Mouse (Mus musculus) forebrain, embryonic 11.5 days (tissue): ENCODE results near the gene Dgkh. TPM values are rescaled to one million over a fixed set of nuclear protein-coding genes. Genes with fewer than 3 reads are reported as not detected.

Experiments
- ATAC-seq: fragments of 200-750 bp; cut with Nextera tagmentation; replicated peaks from 2 replicates; pipeline ENCODE4 v1.8.0; 2017; ENCODE audit warnings: moderate TSS enrichment; ENCODE audit not compliant: low FRiP score
- DNase-seq: peaks from one replicate; pipeline ENCODE4 v3.0.0-alpha.2; 2017; ENCODE audit warnings: low spot score
- H3K27ac ChIP-seq: fragments of 300-500 bp; sonication (generic); 2 replicates; pipeline ENCODE4 v1.5.1; 2014; ENCODE audit warnings: low read depth, low read length
- H3K27me3 ChIP-seq: fragments of 300-500 bp; sonication (generic); 2 replicates; pipeline ENCODE4 v1.6.1; 2014; ENCODE audit warnings: mild to moderate bottlenecking, low read length, mixed read lengths; ENCODE audit not compliant: control insufficient read depth, insufficient read depth
- H3K36me3 ChIP-seq: fragments of 300-500 bp; sonication (generic); 2 replicates; pipeline ENCODE4 v1.6.1; 2014; ENCODE audit warnings: mild to moderate bottlenecking, low read length, moderate library complexity, mixed read lengths; ENCODE audit not compliant: control insufficient read depth, insufficient read depth
- H3K4me1 ChIP-seq: fragments of 300-500 bp; sonication (generic); replicated peaks from 2 replicates; pipeline ENCODE4 v1.6.1; 2014; ENCODE audit warnings: low read length, mixed read lengths; ENCODE audit not compliant: control insufficient read depth, insufficient read depth
- H3K4me2 ChIP-seq: fragments of 300-500 bp; sonication (generic); 2 replicates; pipeline ENCODE4 v1.6.1; 2014; ENCODE audit warnings: low read depth, mild to moderate bottlenecking, low read length, moderate library complexity, mixed read lengths; ENCODE audit not compliant: severe bottlenecking
- H3K4me3 ChIP-seq: fragments of 300-500 bp; sonication (generic); 2 replicates; pipeline ENCODE4 v1.5.1; 2014; ENCODE audit warnings: low read depth, low read length
- H3K9ac ChIP-seq: fragments of 300-500 bp; sonication (generic); 2 replicates; pipeline ENCODE4 v1.6.1; 2014; ENCODE audit warnings: low read length
- H3K9me3 ChIP-seq: fragments of 300-500 bp; sonication (generic); 2 replicates; pipeline ENCODE4 v1.6.1; 2016; ENCODE audit warnings: low read length, mixed read lengths; ENCODE audit not compliant: control insufficient read depth
- WGBS: fragments of 180-500 bp; shearing (Covaris S2); extraction: QIAGEN DNeasy Blood & Tissue Kit; methylation state at CpG from one replicate; pipeline ENCODE4 v1.1.7; 2014; 5-methylcytosine and 5-hydroxymethylcytosine counted together
- polyA plus RNA-seq: library from polyadenylated mRNA; unstranded; fragments of >200 nt; fragmentation: Nextera tagmentation; extraction: Ambion mirVana; gene quantifications from 2 replicates; pipeline ENCODE4 v1.2.1, GENCODE M21; 2014

Gene Dgkh
- polyA plus RNA-seq, 1 experiment from 2014 or later, result 1.8 TPM

- Histone ChIP-seq H3K4me2 (no peak overlapping the region), H3K27me3 (no peaks in the 10 kb centered on the region), H3K36me3 (no peaks in the 10 kb centered on the region), H3K4me3 (no peak overlapping the region), H3K9ac (no peak overlapping the region), H3K27ac (no peak overlapping the region), H3K4me1 (no peaks in the 10 kb centered on the region), H3K9me3 (no peaks in the 10 kb centered on the region)
- DNase-seq (no peak), ATAC-seq (no peak)
- 92% methylated on average over 8 of the region's 8 CpGs for WGBS
Observed at GRCm38 (mm10) chr14:78528461-78529425, 203.8 kb downstream of the Dgkh start.

- DNase-seq (no peak), ATAC-seq (no peak)
- H3K4me1 ChIP-seq, result no peaks in the 10 kb centered on the region
- H3K36me3 ChIP-seq, result no peaks in the 10 kb centered on the region
- 80% methylated on average over 6 of the region's 6 CpGs for WGBS
- no peaks in the 10 kb centered on the region for H3K9me3 ChIP-seq
- H3K4me3 ChIP-seq, result no peak overlapping the region
- H3K4me2 ChIP-seq, result no peak overlapping the region
- no peak overlapping the region for H3K9ac ChIP-seq
- no peaks in the 10 kb centered on the region for H3K27me3 ChIP-seq
- H3K27ac ChIP-seq, result no peak overlapping the region
Observed at GRCm38 (mm10) chr14:78526907-78527306, 205.7 kb downstream of the Dgkh start.

GRCm38 (mm10) chr14:78526475-78526874 is 206.1 kb downstream of the Dgkh start:
- 74% methylated on average over 3 of the region's 3 CpGs for WGBS
- no peak for DNase-seq

DNA sequence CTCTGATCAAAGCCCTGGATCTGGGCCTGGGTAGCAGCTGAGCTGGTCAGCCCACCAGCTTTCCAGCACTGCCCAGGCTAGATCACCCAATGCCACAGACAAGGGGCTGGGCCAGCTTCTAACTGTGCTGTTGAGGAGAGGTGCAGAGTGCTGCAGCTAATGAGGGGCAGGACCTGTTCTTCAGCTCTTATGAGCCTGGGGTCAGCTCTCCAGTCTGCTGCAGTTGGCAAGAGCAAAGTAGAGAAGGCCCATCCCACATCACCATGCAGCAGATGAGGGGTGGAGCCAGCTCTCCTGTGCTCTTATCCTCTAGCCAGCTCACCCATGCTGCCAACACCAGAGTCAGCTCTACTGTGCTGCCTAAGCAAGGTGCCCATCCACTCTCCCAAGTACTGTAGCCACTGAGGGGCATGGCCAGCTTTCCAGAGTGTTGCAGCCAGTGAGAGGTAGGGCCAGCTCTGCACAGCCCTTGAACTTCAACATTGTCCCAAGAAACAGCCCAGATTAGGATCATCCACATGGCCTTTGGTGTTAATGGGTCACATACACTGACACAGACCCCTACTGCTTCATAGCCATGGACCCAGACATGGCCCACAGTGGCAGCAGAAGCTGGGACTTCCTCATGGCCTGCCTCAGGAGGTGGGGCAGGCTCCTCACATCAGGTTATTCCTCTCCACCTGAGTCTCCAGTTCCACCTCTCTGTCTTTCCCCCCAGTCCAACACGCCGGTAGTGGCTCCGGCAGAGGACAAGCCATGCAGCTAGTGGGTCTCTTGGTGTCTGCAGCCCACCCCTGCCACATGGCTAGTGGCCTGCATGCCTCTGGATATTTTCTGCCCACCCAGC is 206.7 kb downstream of the Dgkh start:
- ATAC-seq (no peak), DNase-seq (no peak)
- H3K36me3 ChIP-seq, result no peaks in the 10 kb centered on the region
- no peak overlapping the region for H3K27ac ChIP-seq
- WGBS, result 89% methylated on average over 3 of the region's 3 CpGs
- no peak overlapping the region for H3K9ac ChIP-seq
- H3K4me3 ChIP-seq, result no peak overlapping the region
- no peaks in the 10 kb centered on the region for H3K4me1 ChIP-seq
- H3K9me3 ChIP-seq, result no peaks in the 10 kb centered on the region
- H3K4me2 ChIP-seq, result no peak overlapping the region
- no peaks in the 10 kb centered on the region for H3K27me3 ChIP-seq

More at GRCm38 (mm10) chr14:78526475-78526874, 206.1 kb downstream of the Dgkh start:
- H3K4me3 ChIP-seq, result no peak overlapping the region
- ATAC-seq, result no peak
- H3K27me3 ChIP-seq, result no peaks in the 10 kb centered on the region
- H3K4me2 ChIP-seq, result no peak overlapping the region
- H3K9ac ChIP-seq, result no peak overlapping the region
- no peaks in the 10 kb centered on the region for H3K36me3 ChIP-seq
- H3K9me3 ChIP-seq, result no peaks in the 10 kb centered on the region
- no peaks in the 10 kb centered on the region for H3K4me1 ChIP-seq
- H3K27ac ChIP-seq, result no peak overlapping the region

DNA sequence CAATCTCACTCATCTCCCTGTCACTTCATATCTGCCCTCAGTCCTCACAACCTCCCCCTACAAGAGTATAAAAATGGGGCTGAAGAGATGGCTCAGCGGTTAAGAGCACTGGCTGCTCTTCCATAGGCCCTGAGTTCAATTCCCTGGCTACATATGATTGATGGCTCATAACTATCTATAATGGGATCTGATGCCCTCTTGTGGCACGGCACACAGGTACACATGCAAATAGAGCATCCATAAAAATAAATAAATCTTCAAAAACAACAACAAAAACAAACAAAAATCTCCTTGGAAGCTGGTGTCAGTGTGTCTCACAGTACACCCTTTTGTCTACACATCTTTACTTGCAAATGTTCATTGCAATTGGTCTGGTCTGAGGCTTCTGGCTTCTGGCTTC is 207.5 kb downstream of the Dgkh start:
- WGBS, result 93% methylated on average over 2 of the region's 2 CpGs
- Histone ChIP-seq H3K27me3 (no peaks in the 10 kb centered on the region), H3K4me3 (no peak overlapping the region), H3K4me1 (no peaks in the 10 kb centered on the region), H3K9ac (no peak overlapping the region), H3K36me3 (no peaks in the 10 kb centered on the region), H3K9me3 (no peaks in the 10 kb centered on the region), H3K4me2 (no peak overlapping the region), H3K27ac (no peak overlapping the region)
- ATAC-seq (no peak), DNase-seq (no peak)

DNA sequence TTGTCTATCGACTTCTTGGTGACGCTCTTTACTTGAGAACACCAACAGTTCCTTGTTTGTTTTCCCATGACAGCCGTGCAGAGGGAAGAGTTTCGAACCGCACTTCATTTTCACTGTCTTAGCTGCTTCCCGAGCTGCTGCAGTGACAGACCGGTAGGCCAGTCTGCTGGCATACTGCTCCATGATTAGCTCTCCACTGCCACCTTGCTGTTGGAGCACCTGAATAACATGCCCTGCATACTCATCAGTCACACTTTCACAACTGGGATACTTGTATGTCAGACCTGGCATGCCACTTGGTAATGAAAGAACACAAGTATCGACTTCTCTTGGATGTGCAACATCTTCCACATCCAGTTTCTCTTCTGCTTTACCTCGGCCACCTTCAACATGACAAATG is 221.9 kb downstream of the Dgkh start:
- no peaks in the 10 kb centered on the region; the same call in 1 of the 2 replicates for H3K36me3 ChIP-seq

DNA sequence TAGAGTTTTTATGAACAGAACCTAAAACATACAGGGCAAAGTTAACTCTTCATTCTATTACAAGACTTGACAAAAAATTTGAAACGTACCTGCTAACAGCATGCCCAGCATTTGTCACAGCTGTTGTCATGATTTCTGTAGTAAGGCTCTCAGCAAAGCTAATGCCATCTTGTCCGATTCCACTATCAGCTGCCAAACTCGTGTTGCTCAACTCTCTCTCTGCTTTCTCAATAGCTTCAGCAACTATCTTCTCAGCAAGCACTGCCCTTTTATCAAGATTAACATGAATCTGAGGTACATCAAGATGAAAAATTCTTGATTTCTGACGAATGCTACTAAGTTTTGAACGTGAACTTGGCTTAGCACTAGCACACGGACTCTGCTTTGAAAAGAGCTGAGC is 222.8 kb downstream of the Dgkh start:
- no peak overlapping the region for H3K4me3 ChIP-seq
- no peak overlapping the region for H3K9ac ChIP-seq
- H3K27me3 ChIP-seq, result no peaks in the 10 kb centered on the region
- no peak overlapping the region for H3K27ac ChIP-seq
- H3K4me2 ChIP-seq, result no peak overlapping the region
- 91% methylated on average over 6 of the region's 6 CpGs for WGBS
- DNase-seq, result no peak
- no peak for ATAC-seq
- H3K9me3 ChIP-seq, result no peaks in the 10 kb centered on the region
- no peaks in the 10 kb centered on the region for H3K4me1 ChIP-seq
- H3K36me3 ChIP-seq, result no peaks in the 10 kb centered on the region; the same call in 1 of the 2 replicates

More for the DNA sequence above, 221.9 kb downstream of the Dgkh start:
- Histone ChIP-seq H3K4me3 (no peak overlapping the region), H3K4me1 (no peaks in the 10 kb centered on the region), H3K4me2 (no peak overlapping the region), H3K9me3 (no peaks in the 10 kb centered on the region), H3K27ac (no peak overlapping the region), H3K9ac (no peak overlapping the region), H3K27me3 (no peaks in the 10 kb centered on the region)
- ATAC-seq (no peak), DNase-seq (no peak)
- WGBS, result 85% methylated on average over 9 of the region's 9 CpGs
